ENCODE assay signal across 16 mouse cellular contexts in genomic region chr4:95068045-95068948, GRCm38 (mm10). TPM values are rescaled to one million over a fixed set of nuclear protein-coding genes. Genes with fewer than 3 reads are reported as not detected.
DNase-seq lines count a peak whose midpoint lies in the region; ATAC-seq and TF ChIP-seq lines count a peak whose summit lies in the region.
"Had no signal": no experiment of that assay in that cellular context is flagged by ENCODE, and none has a peak within 500 bp of the region (broad histone marks: within the 10 kb centered on the region; RNA-seq: fewer than 3 reads in every experiment).

No protein-coding gene starts in this region.

- H3K9me3 ChIP-seq in forebrain, embryonic 11.5 days (ENCODE audit: control insufficient read depth, low read length) = no peaks in the 10 kb centered on the region
- H3K9me3 ChIP-seq in forebrain, embryonic 14.5 days (replicated peaks; ENCODE audit: control insufficient read depth, low read length) = no peaks in the 10 kb centered on the region
- H3K9me3 ChIP-seq in lung, embryonic 14.5 days (ENCODE audit: low read depth, low read length) = no peaks in the 10 kb centered on the region
- no peaks in the 10 kb centered on the region for H3K9me3 ChIP-seq in intestine, postnatal 0 days (ENCODE audit: control insufficient read depth)
- H3K9me3 ChIP-seq: forebrain, embryonic 13.5 days; hindbrain, embryonic 10.5 days; limb, embryonic 12.5 days had no signal

- H3K4me1 ChIP-seq in forebrain, embryonic 11.5 days (replicated peaks; ENCODE audit: control insufficient read depth, insufficient read depth, low read length) = no peaks in the 10 kb centered on the region
- H3K4me1 ChIP-seq in forebrain, embryonic 14.5 days (ENCODE audit: control insufficient read depth, insufficient read depth, low read length) = no peaks in the 10 kb centered on the region
- no peaks in the 10 kb centered on the region for H3K4me1 ChIP-seq in lung, embryonic 14.5 days (ENCODE audit: insufficient read depth)
- 0 out of 2 replicates have a peak, but pooled peaks cover 2% of the 10 kb centered on the region for H3K4me1 ChIP-seq in lung, adult 2 months (ENCODE audit: control insufficient read depth, insufficient read depth, low read length)
- 0 out of 2 replicates have a peak, but pooled peaks cover 3% of the 10 kb centered on the region for H3K4me1 ChIP-seq in intestine, postnatal 0 days (replicated peaks; ENCODE audit: control insufficient read depth, insufficient read depth, low read length)
- H3K4me1 ChIP-seq: forebrain, embryonic 13.5 days; hindbrain, embryonic 10.5 days had no signal

- 84% methylated on average over 8 of the region's 8 CpGs for WGBS in forebrain, embryonic 11.5 days
- 83% methylated on average over 8 of the region's 8 CpGs for WGBS in forebrain, embryonic 14.5 days
- 60% methylated on average over 8 of the region's 8 CpGs for WGBS in lung, embryonic 14.5 days
- WGBS in lung, adult 2 months = 67% methylated on average over 8 of the region's 8 CpGs
- WGBS in intestine, postnatal 0 days = 40% methylated on average over 8 of the region's 8 CpGs

- no peaks in the 10 kb centered on the region for H3K27me3 ChIP-seq in forebrain, embryonic 11.5 days (ENCODE audit: control insufficient read depth, insufficient read depth, low read length)
- no peaks in the 10 kb centered on the region for H3K27me3 ChIP-seq in forebrain, embryonic 14.5 days (replicated peaks; ENCODE audit: control insufficient read depth, insufficient read depth, low read length)
- no peaks in the 10 kb centered on the region for H3K27me3 ChIP-seq in lung, embryonic 14.5 days (ENCODE audit: insufficient read depth, low read length)
- H3K27me3 ChIP-seq in intestine, postnatal 0 days (replicated peaks; ENCODE audit: control insufficient read depth, insufficient read depth, low read length) = no peaks in the 10 kb centered on the region
- H3K27me3 ChIP-seq: forebrain, embryonic 13.5 days; limb, embryonic 12.5 days had no signal

- no peak for TF ChIP-seq CTCF in lung, embryonic 14.5 days (IDR thresholded peaks at IDR 0.05; ENCODE audit: low read depth)
- no peak for TF ChIP-seq CTCF in lung, adult 2 months (IDR thresholded peaks at IDR 0.05; ENCODE audit: insufficient read depth, low read length)
- no peak for TF ChIP-seq CTCF in intestine, postnatal 0 days (IDR thresholded peaks at IDR 0.05; ENCODE audit: low read depth)

- no peak overlapping the region for H3K9ac ChIP-seq in forebrain, embryonic 11.5 days (ENCODE audit: low read length)
- no peak overlapping the region for H3K9ac ChIP-seq in forebrain, embryonic 14.5 days (ENCODE audit: low read length)
- H3K9ac ChIP-seq in lung, embryonic 14.5 days = no peak overlapping the region
- H3K9ac ChIP-seq in intestine, postnatal 0 days (ENCODE audit: low read depth, low read length) = no peak overlapping the region
- H3K9ac ChIP-seq: forebrain, embryonic 13.5 days; limb, embryonic 12.5 days; liver, embryonic 14.5 days had no signal

- ATAC-seq in forebrain, embryonic 11.5 days (replicated peaks; ENCODE audit: low FRiP score) = no peak
- no peak for ATAC-seq in forebrain, embryonic 14.5 days
- peak; percentile 24; the same call in 1 of the 2 replicates for ATAC-seq in lung, embryonic 14.5 days (ENCODE audit: insufficient read depth)
- peak; percentile 89 for ATAC-seq in intestine, postnatal 0 days
- ATAC-seq: forebrain, embryonic 13.5 days had no signal

- no peak for TF ChIP-seq POLR2A in lung, adult 2 months (IDR thresholded peaks at IDR 0.05; ENCODE audit: borderline replicate concordance, extremely low read depth, low read depth, low read length)

- no peak overlapping the region for H3K27ac ChIP-seq in forebrain, embryonic 11.5 days (ENCODE audit: low read depth, low read length)
- H3K27ac ChIP-seq in forebrain, embryonic 14.5 days (ENCODE audit: low read depth, low read length) = no peak overlapping the region
- H3K27ac ChIP-seq in lung, embryonic 14.5 days (ENCODE audit: low read depth) = no peak overlapping the region
- H3K27ac ChIP-seq in intestine, postnatal 0 days (ENCODE audit: low read depth, low read length) = peak overlapping the region; percentile 64
- H3K27ac ChIP-seq: forebrain, embryonic 13.5 days; hindbrain, embryonic 10.5 days; limb, embryonic 12.5 days; liver, embryonic 14.5 days had no signal

- no peaks in the 10 kb centered on the region for H3K36me3 ChIP-seq in forebrain, embryonic 11.5 days (ENCODE audit: control insufficient read depth, insufficient read depth, low read length)
- no peaks in the 10 kb centered on the region for H3K36me3 ChIP-seq in forebrain, embryonic 14.5 days (ENCODE audit: control insufficient read depth, insufficient read depth, low read length)
- H3K36me3 ChIP-seq in lung, embryonic 14.5 days (ENCODE audit: insufficient read depth) = no peaks in the 10 kb centered on the region
- no peaks in the 10 kb centered on the region for H3K36me3 ChIP-seq in intestine, postnatal 0 days (ENCODE audit: control insufficient read depth, insufficient read depth)
- H3K36me3 ChIP-seq: hindbrain, embryonic 10.5 days; limb, embryonic 12.5 days had no signal

- DNase-seq in forebrain, embryonic 11.5 days (ENCODE audit: low spot score) = peak; percentile 4
- DNase-seq in forebrain, embryonic 14.5 days (ENCODE audit: low spot score) = no peak
- DNase-seq in lung, embryonic 14.5 days = no peak
- DNase-seq in lung, adult 2 months = no peak
- no peak for DNase-seq in Muller cell, postnatal 12 days (ENCODE audit: inconsistent ontology term)
- DNase-seq in urinary bladder, postnatal 14 days (ENCODE audit: low spot score) = no peak
- no peak for DNase-seq in heart, postnatal 36 days
- DNase-seq: adrenal gland, postnatal 14 days; cerebellum, adult 18-20 months; cerebellum, postnatal 36 days; lung, postnatal 14 days had no signal

- no peak overlapping the region for H3K4me3 ChIP-seq in forebrain, embryonic 11.5 days (ENCODE audit: low read depth, low read length)
- H3K4me3 ChIP-seq in forebrain, embryonic 14.5 days (ENCODE audit: low read depth, low read length) = no peak overlapping the region
- H3K4me3 ChIP-seq in lung, embryonic 14.5 days (ENCODE audit: low read depth, low read length) = no peak overlapping the region
- H3K4me3 ChIP-seq in lung, adult 2 months (replicated peaks; ENCODE audit: extremely low read depth, low read depth, low read length) = no peak overlapping the region
- no peak overlapping the region for H3K4me3 ChIP-seq in intestine, postnatal 0 days (ENCODE audit: low read depth, low read length)
- H3K4me3 ChIP-seq: forebrain, embryonic 13.5 days; hindbrain, embryonic 10.5 days; limb, embryonic 12.5 days had no signal

- H3K4me2 ChIP-seq in forebrain, embryonic 11.5 days (ENCODE audit: low read depth, low read length, severe bottlenecking) = no peak overlapping the region
- no peak overlapping the region for H3K4me2 ChIP-seq in forebrain, embryonic 14.5 days (ENCODE audit: low read length)
- H3K4me2 ChIP-seq in lung, embryonic 14.5 days = no peak overlapping the region
- no peak overlapping the region for H3K4me2 ChIP-seq in intestine, postnatal 0 days (replicated peaks; ENCODE audit: low read depth)
- H3K4me2 ChIP-seq: forebrain, embryonic 13.5 days; limb, embryonic 12.5 days had no signal

- intact Hi-C loops in heart, postnatal 36 days (cut with DNase I) = no loop called here

RNA-seq across cellular contexts. Expression of gene Jun, which starts 16.3 kb away (rescaled TPM):
- 60.7 and 62.7 TPM in 2 replicates for polyA plus RNA-seq in forebrain, embryonic 11.5 days (2014; fragmentation: Nextera tagmentation; extraction: Ambion mirVana)
- polyA plus RNA-seq in forebrain, embryonic 14.5 days (2014; fragmentation: Nextera tagmentation; extraction: Ambion mirVana) = 36.0 and 36.4 TPM in 2 replicates
- polyA plus RNA-seq in lung, embryonic 14.5 days (2014; fragmentation: Nextera tagmentation; extraction: Ambion mirVana) = 67.1 and 71.5 TPM in 2 replicates
- 176 and 282 TPM in 2 replicates for polyA plus RNA-seq in lung, adult 2 months (2012; rRNA removed)
- 58.3 and 63.2 TPM in 2 replicates for polyA plus RNA-seq in intestine, postnatal 0 days (2015; fragmentation: Nextera tagmentation; extraction: Ambion mirVana)
- 10 to 100 TPM; 46.7 to 63.5 TPM for total RNA-seq in heart, postnatal 36 days (2021)

Comparison
In these comparisons a context has a peak if more than half of its experiments do, and no peak if none do; other contexts are left out.
1. ATAC-seq: peak in lung, embryonic 14.5 days (single experiment) and intestine, postnatal 0 days (single experiment); none in forebrain, embryonic 11.5 days (single experiment) and forebrain, embryonic 14.5 days (single experiment).